Mouse (Mus musculus): ENCODE results near the gene Lrrtm3. TPM values are rescaled to one million over a fixed set of nuclear protein-coding genes. Genes with fewer than 3 reads are reported as not detected.

Lrrtm3 gene
- polyA plus RNA-seq, 1 experiment from 2014 or later, result 41.5 TPM

DNA sequence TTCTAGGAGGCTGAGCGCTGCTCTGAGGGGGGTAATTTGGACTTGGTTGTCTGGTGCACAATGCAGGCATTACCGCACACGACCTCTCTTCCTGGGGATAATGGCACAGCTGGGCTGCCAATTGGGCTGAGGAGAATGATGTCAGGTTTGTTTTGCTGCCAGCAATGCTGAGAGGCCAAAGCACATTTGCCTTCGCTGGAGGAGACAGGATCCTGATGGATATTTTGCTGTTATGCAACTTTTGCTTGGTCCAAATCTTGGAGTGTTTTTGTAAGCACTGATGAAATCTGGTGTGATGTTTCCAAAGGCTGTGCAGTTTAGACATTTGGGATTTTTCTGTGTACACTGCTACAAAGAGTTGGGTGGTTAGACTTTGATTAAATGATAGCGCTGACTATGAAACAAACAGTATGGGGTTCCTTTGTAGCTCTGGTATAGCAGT lies 209.6 kb downstream of the Lrrtm3 start:
- Histone ChIP-seq H3K4me3 (no peak overlapping the region), H3K4me2 (no peak overlapping the region), H3K9ac (no peak overlapping the region), H3K36me3 (no peaks in the 10 kb centered on the region), H3K9me3 (no peaks in the 10 kb centered on the region), H3K4me1 (replicated peaks) (no peaks in the 10 kb centered on the region), H3K27ac (replicated peaks) (no peak overlapping the region), H3K27me3 (no peaks in the 10 kb centered on the region)
- 53% methylated on average over 5 of the region's 5 CpGs for WGBS
- no peak for ATAC-seq (ENCODE audit: low FRiP score, low read depth)

Other genes with a start within 250 kb of the Lrrtm3 start
- gene Gm10118, start 162.8 kb downstream of the Lrrtm3 start, polyA plus RNA-seq (2015; fragmentation: Nextera tagmentation; extraction: Ambion mirVana), result 0.96 and 2.0 TPM in 2 replicates